Mouse (Mus musculus): ENCODE measurements around the gene Rfx4.

DNA sequence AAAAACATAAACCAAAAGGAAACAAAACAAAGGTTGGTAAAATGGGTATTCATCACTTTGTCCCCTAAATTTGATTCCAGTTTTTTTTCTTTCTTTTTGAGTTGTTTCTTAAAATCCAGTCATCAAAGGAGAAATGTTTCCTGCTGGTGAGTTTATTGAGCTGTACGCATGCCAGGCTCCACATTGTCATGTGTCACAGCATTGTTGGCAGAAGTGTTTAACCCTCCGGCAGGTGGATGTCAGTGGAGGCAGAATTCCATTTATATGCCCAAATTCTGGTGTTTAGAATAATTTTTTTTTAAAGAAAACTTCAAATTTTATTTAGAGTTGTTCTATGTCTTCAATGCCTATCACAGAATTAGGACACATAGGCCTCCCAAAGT, 56.0 kb downstream of the Rfx4 start:
- TF ChIP-seq POLR2A (IDR thresholded peaks at IDR 0.05; ENCODE audit: insufficient read depth, low read depth, low read length) (no peak), CTCF (IDR thresholded peaks at IDR 0.05) (no peak)

Data from heart, adult 2 months (tissue).